Mouse (Mus musculus): ENCODE measurements around the gene Slamf9.

GRCm38 (mm10) chr1:172489585-172490250, 14.6 kb downstream of the Slamf9 start:
- TF ChIP-seq CTCF (IDR thresholded peaks at IDR 0.05; ENCODE audit: low read depth, low read length): no peak
- no peak for TF ChIP-seq GATA1 (IDR thresholded peaks at IDR 0.05; ENCODE audit: borderline replicate concordance, low read length)

Measured in G1E (cell line).